Mouse (Mus musculus): Measurements from ENCODE around the gene Tra2b.

DNA sequence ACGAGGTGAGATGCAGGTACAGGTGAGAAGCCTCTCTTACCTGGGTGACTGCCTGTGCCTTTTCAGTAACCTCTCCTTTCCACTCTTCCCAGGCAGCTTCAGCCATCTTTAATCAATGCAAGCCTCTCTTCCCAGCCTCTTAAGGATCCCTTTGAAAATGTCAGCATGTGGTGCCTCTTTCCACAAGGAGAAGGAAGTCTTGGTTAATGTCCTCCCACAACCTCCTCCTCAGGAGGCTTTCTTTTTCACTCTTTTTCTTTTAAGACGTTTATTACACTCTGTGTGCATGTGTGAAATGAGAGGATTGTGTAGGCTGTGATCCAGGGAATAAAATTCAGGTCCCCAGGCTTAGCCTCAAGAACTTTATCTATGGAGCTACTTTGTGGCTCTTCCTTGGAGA lies 9.3 kb upstream of the Tra2b start:
- TF ChIP-seq POLR2A (IDR thresholded peaks at IDR 0.05; ENCODE audit: borderline replicate concordance, extremely low read depth, insufficient read depth, insufficient read length, poor library complexity, severe bottlenecking) (no peak), CTCF (IDR thresholded peaks at IDR 0.05; ENCODE audit: borderline replicate concordance, extremely low read depth, insufficient read depth, insufficient read length) (no peak)
